Mouse (Mus musculus) neural tube, embryonic 14.5 days (tissue): ENCODE measurements around the gene Epo. TPM values are rescaled to one million over a fixed set of nuclear protein-coding genes. Genes with fewer than 3 reads are reported as not detected.
A peak's percentile ranks its signal among the peaks of the same experiment; 100 is the strongest.

Experiments
- ATAC-seq: fragments of 200-750 bp; cut with Nextera tagmentation; 2 replicates; pipeline ENCODE4 v1.8.0; 2017; ENCODE audit warnings: low read depth, mild to moderate bottlenecking, moderate TSS enrichment, moderate library complexity
- H3K27ac ChIP-seq: fragments of 300-500 bp; sonication (generic); 2 replicates; pipeline ENCODE4 v1.5.1; 2014; ENCODE audit warnings: low read depth, mild to moderate bottlenecking, control low read depth, low read length, moderate library complexity, mixed read lengths
- H3K27me3 ChIP-seq: fragments of 300-500 bp; sonication (generic); 2 replicates; pipeline ENCODE4 v1.6.1; 2014; ENCODE audit warnings: low read length; ENCODE audit not compliant: control insufficient read depth, insufficient read depth
- H3K36me3 ChIP-seq: fragments of 300-500 bp; sonication (generic); 2 replicates; pipeline ENCODE4 v1.6.1; 2014; ENCODE audit warnings: low read length, mixed read lengths; ENCODE audit not compliant: control insufficient read depth, insufficient read depth
- H3K4me1 ChIP-seq: fragments of 300-500 bp; sonication (generic); 2 replicates; pipeline ENCODE4 v1.6.1; 2014; ENCODE audit warnings: low read length; ENCODE audit not compliant: control insufficient read depth, insufficient read depth
- H3K4me2 ChIP-seq: fragments of 300-500 bp; sonication (generic); 2 replicates; pipeline ENCODE4 v1.6.1; 2014; ENCODE audit warnings: mild to moderate bottlenecking, low read depth, low read length, control low read depth
- H3K4me3 ChIP-seq: fragments of 300-500 bp; sonication (generic); 2 replicates; pipeline ENCODE4 v1.5.1; 2014; ENCODE audit warnings: low read depth, low read length, control low read depth, mixed read lengths
- H3K9ac ChIP-seq: fragments of 300-500 bp; sonication (generic); replicated peaks from 2 replicates; pipeline ENCODE4 v1.6.1; 2014; ENCODE audit warnings: low read depth, mild to moderate bottlenecking, control low read depth, low read length, mixed read lengths
- H3K9me3 ChIP-seq: fragments of 300-500 bp; sonication (generic); 2 replicates; pipeline ENCODE4 v1.6.1; 2016; ENCODE audit warnings: low read length; ENCODE audit not compliant: control insufficient read depth
- WGBS: fragments of 180-500 bp; shearing (Covaris S2); extraction: QIAGEN DNeasy Blood & Tissue Kit; methylation state at CpG from one replicate; pipeline ENCODE4 v1.1.7; 2014; 5-methylcytosine and 5-hydroxymethylcytosine counted together
- polyA plus RNA-seq: library from polyadenylated mRNA; unstranded; fragments of >200 nt; fragmentation: Nextera tagmentation; extraction: Ambion mirVana; gene quantifications from 2 replicates; pipeline ENCODE4 v1.2.1, GENCODE M21; 2014

The Epo gene
- polyA plus RNA-seq, 1 experiment from 2014 or later: not detected

DNA sequence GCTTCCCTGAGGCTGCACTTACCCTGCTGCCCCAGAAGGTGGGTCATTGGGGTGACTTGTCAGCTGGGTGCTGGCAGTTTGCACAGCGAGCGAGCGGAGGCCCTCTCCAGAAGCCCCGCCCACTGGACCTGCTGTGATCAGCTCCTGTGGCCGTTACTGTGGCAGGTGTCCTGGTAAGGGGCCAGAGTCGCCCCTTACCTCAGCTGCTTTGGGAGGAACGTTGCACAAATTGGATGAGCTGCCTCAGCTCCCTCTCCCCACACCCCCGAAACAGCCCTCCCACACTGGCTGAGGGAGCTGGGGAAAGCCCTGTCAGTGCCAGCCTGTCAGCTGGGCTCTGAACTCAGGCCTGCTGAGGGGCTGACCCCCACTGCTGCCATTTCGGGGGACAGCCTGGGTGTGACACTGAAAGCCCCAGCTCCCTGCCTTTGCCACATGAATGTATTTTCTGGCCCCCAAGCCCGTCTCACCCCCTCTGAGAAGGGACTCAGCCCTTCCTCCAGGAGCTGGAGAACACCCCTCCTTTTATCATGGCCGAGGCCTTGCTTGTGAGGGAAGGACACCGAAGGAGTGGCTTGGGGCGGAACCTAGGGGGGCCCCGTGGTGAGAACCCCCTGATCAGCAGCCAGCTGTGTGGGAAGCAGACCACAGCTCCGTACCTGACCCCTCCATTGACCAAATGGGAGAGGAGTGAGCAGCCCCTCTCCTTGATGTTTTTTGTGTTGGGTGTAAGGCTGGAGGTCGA lies 6.7 kb downstream of the Epo start:
- no peak overlapping the region for H3K4me2 ChIP-seq
- H3K9me3 ChIP-seq: no peaks in the 10 kb centered on the region
- 41% methylated on average over 16 of the region's 16 CpGs for WGBS
- H3K36me3 ChIP-seq: peaks cover 71% of the 10 kb centered on the region
- H3K9ac ChIP-seq: no peak overlapping the region
- no peak overlapping the region for H3K4me3 ChIP-seq
- ATAC-seq: no peak
- H3K27ac ChIP-seq: 0 out of 2 replicates have a peak overlapping the region, but pooled peaks have one; percentile 18
- peaks cover 11% of the 10 kb centered on the region; the same call in 1 of the 2 replicates for H3K4me1 ChIP-seq
- H3K27me3 ChIP-seq: no peaks in the 10 kb centered on the region

DNA sequence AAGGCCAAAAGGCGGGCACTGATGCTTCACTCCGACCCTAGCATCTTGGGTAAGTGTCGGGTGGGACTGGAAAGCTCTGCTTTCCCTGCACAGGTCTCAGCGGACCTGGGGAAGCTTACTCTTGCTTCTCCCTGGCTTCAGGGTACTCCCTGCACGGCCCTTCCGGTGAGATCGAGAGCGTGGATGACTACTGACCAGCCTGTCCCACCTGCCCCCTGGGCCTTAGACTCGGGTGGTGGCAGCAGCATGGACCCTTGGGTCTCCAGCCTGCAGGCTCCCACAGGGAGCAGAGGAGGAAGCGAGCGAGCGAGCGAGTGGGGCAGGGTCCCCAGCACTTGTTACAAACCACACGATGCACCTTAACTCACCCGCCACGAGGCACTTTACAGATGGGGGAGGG lies 7.5 kb downstream of the Epo start:
- 71% methylated on average over 16 of the region's 16 CpGs for WGBS
- H3K9me3 ChIP-seq: no peaks in the 10 kb centered on the region
- H3K27me3 ChIP-seq: no peaks in the 10 kb centered on the region
- H3K36me3 ChIP-seq: peaks cover 80% of the 10 kb centered on the region
- no peak overlapping the region for H3K9ac ChIP-seq
- peaks cover 11% of the 10 kb centered on the region; the same call in 1 of the 2 replicates for H3K4me1 ChIP-seq
- no peak for ATAC-seq
- H3K4me2 ChIP-seq: no peak overlapping the region
- no peak overlapping the region for H3K4me3 ChIP-seq
- H3K27ac ChIP-seq: no peak overlapping the region

DNA sequence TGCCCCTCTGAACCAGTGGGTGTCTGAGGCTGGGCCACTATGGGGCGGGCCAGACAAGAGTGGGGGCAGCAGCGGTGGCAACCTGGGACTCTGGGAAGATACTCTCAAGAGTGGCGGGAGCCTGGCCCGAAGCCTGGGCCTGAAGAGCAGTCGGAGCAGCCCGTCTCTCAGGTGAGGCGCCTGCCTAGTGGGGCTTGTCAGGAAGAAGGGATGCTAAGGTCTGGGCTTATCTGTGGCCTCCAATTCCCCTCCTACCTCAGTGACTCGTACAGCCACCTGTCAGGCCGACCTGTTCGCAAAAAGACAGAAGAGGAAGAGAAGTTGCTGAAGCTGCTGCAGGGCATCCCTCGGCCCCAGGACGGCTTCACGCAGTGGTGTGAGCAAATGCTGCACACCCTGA lies 8.4 kb downstream of the Epo start:
- H3K27ac ChIP-seq: no peak overlapping the region
- peaks cover 9% of the 10 kb centered on the region; the same call in 1 of the 2 replicates for H3K4me1 ChIP-seq
- H3K4me2 ChIP-seq: no peak overlapping the region
- no peak for ATAC-seq
- peaks cover 87% of the 10 kb centered on the region for H3K36me3 ChIP-seq
- 93% methylated on average over 13 of the region's 13 CpGs for WGBS
- H3K4me3 ChIP-seq: no peak overlapping the region
- H3K9me3 ChIP-seq: no peaks in the 10 kb centered on the region
- no peak overlapping the region for H3K9ac ChIP-seq
- H3K27me3 ChIP-seq: no peaks in the 10 kb centered on the region

DNA sequence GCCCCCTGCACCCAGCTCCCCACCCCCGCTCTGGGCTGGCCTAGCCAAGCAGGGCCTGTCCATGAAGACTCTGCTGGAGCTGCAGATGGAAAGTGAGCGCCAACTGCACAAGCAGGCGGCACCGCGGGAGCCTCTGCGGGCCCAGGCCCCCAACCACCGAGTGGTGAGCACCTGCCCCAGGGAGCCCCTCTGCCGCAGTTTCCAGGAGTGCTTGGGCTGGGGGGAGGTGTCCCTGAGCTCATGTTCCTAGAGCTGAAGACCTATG lies 8.9 kb downstream of the Epo start:
- Histone ChIP-seq H3K4me1 (peaks cover 4% of the 10 kb centered on the region; the same call in 1 of the 2 replicates), H3K4me3 (no peak overlapping the region), H3K27ac (no peak overlapping the region), H3K27me3 (no peaks in the 10 kb centered on the region), H3K4me2 (no peak overlapping the region), H3K9me3 (no peaks in the 10 kb centered on the region), H3K36me3 (peaks cover 87% of the 10 kb centered on the region), H3K9ac (no peak overlapping the region)
- 86% methylated on average over 6 of the region's 8 CpGs for WGBS
- no peak for ATAC-seq

DNA sequence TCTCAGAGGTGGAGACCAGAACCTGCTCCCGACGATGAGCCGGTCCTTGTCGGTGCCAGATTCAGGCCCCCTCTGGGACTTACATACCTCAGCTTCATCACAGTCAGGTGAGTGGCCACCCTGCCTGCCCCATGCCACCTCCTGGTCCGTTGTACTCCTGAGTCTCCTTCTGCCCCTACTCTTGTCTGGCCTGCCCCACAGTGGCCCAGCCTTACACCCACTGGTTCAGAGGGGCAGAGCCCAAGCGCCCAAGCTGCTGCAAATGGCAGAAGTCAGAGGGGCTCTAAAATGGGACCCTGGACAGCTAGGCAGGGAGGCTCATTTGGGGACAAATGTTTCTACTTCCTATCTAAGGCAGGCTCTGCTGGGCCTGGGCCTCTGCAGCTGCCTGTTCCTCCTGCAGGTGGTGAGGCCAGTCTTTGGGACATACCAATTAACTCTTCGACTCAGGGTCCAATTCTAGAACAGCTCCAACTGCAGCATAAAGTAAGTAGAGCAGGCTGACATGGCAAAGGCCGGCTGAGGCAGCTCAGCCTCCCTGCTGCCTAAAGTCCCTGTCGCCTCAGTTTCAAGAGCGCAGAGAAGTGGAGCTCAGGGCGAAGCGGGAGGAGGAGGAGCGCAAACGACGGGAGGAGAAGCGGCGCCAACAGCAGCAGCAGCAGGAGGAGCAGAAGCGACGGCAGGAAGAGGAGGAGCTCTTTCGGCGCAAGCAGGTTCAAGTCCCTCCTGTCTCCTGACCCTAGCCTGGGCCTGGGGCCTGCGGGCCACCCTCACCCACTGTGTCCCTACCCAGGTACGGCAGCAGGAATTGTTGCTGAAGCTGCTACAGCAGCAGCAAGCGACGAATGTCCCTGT lies 9.4 kb downstream of the Epo start:
- H3K4me2 ChIP-seq: no peak overlapping the region
- peaks cover 86% of the 10 kb centered on the region for H3K36me3 ChIP-seq
- H3K27ac ChIP-seq: no peak overlapping the region
- no peaks in the 10 kb centered on the region for H3K9me3 ChIP-seq
- no peaks in the 10 kb centered on the region for H3K27me3 ChIP-seq
- 0 out of 2 replicates have a peak, but pooled peaks cover 3% of the 10 kb centered on the region for H3K4me1 ChIP-seq
- no peak for ATAC-seq
- H3K4me3 ChIP-seq: no peak overlapping the region
- WGBS: 83% methylated on average over 25 of the region's 25 CpGs
- 0 out of 2 replicates have a peak overlapping the region, but pooled peaks have one; percentile 3 for H3K9ac ChIP-seq

DNA sequence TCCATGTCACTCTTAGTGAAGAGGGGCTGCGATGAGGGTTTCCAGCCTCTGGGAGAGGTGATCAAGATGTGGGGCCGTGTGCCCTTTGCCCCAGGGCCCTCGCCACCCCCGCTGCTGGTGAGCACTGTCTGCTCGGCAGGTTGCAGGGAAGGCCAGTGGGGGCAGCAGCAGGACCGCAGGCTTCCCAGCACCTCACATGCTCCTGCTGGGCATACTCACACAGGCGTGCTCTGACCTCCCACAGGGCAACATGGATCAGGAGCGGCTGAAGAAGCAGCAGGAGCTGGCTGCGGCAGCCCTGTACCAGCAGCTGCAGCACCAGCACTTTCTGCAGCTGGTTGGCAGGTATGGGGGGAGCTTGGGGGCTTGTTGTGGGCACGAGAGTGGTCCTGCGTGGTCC lies 10.3 kb downstream of the Epo start:
- no peaks in the 10 kb centered on the region for H3K9me3 ChIP-seq
- H3K27ac ChIP-seq: peak overlapping the region; percentile 44; the same call in 1 of the 2 replicates
- H3K36me3 ChIP-seq: peaks cover 81% of the 10 kb centered on the region
- H3K9ac ChIP-seq: no peak overlapping the region
- 0 out of 2 replicates have a peak, but pooled peaks cover 3% of the 10 kb centered on the region for H3K4me1 ChIP-seq
- no peak overlapping the region for H3K4me3 ChIP-seq
- no peak overlapping the region for H3K4me2 ChIP-seq
- WGBS: 73% methylated on average over 11 of the region's 11 CpGs
- no peak for ATAC-seq
- no peaks in the 10 kb centered on the region for H3K27me3 ChIP-seq

DNA sequence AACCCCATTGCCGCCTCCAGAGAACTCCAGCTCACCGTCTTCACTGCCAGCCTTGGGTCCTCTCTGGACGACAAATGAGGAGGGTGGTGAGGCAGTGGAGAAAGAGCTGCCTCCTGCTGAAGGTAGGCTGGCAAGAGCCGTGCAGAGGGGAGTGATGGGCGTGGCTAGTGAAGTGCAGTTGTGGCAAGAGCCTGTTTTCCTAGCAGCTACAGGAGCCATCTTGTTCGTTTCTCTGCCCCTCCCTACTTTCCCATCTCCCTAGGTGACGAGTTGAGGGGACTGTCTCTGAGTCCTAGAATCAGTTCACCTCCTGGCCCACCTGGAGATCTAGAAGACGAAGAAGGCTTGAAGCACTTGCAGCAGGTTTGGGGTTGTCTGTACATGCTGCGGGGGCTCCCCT lies 11.2 kb downstream of the Epo start:
- Histone ChIP-seq H3K27ac (no peak overlapping the region), H3K9ac (no peak overlapping the region), H3K4me3 (no peak overlapping the region), H3K4me2 (no peak overlapping the region), H3K27me3 (no peaks in the 10 kb centered on the region), H3K9me3 (no peaks in the 10 kb centered on the region), H3K36me3 (peaks cover 73% of the 10 kb centered on the region), H3K4me1 (0 out of 2 replicates have a peak, but pooled peaks cover 3% of the 10 kb centered on the region)
- 80% methylated on average over 9 of the region's 9 CpGs for WGBS
- ATAC-seq: no peak

DNA sequence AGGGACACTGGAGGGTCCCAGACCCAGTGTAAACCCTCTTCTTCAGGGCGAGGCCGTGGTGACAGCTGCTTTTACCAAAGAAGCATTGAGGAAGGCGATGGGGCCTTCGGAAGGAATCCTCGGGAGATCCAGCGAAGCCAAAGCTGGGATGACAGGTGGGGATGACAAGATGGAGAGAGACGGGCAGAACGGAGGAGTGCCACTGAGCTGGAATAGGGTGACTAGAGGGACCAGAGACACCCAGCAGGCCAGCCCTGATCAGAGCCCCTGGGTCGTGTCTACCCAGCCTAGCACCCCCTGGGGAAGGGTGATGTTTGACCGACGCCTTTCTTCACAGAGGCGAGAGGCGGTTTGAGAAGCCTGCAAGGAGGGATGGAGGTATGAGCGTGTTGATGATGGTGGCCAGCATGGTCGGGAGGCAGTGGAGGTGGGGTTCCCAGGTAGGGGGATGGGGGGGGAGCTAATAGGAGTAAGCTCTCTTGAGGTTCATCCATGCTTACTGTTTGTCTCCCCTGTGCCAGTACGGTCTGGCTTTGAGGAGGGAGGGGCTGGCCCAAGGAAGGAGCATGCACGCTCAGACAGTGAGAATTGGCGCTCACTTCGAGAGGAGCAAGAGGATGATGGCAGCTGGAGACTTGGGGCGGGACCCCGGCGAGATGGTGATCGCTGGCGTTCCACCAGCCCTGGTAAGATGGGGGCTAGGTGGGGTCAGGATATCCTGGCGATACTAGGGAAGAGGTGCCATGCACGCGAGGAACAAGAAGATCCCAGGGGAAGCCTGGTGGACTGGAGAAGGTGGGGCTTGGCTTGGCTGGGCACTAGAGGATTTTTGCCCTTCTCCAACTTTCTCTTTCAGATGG lies 13.1 kb downstream of the Epo start:
- no peak for ATAC-seq
- 92% methylated on average over 27 of the region's 27 CpGs for WGBS
- H3K9me3 ChIP-seq: no peaks in the 10 kb centered on the region
- 0 out of 2 replicates have a peak, but pooled peaks cover 3% of the 10 kb centered on the region for H3K4me1 ChIP-seq
- H3K9ac ChIP-seq: no peak overlapping the region
- no peak overlapping the region for H3K27ac ChIP-seq
- H3K27me3 ChIP-seq: no peaks in the 10 kb centered on the region
- H3K4me3 ChIP-seq: no peak overlapping the region
- no peak overlapping the region for H3K4me2 ChIP-seq
- H3K36me3 ChIP-seq: peaks cover 65% of the 10 kb centered on the region
